Mouse (Mus musculus) cortical plate, adult 2 months (tissue): ENCODE measurements around the gene Myo5a.

Experiments used
- CTCF ChIP-seq: fragments of 200-500 bp; IDR thresholded peaks from 2 replicates; pipeline ENCODE4 v1.5.1; 2011; ENCODE audit warnings: mild to moderate bottlenecking, control low read depth, low read length; ENCODE audit not compliant: insufficient read depth; ENCODE audit errors: extremely low read depth
- POLR2A ChIP-seq: fragments of 200-500 bp; IDR thresholded peaks from 2 replicates; pipeline ENCODE4 v1.6.1; 2011; ENCODE audit warnings: mild to moderate bottlenecking, low read length, control low read depth; ENCODE audit not compliant: insufficient read depth; ENCODE audit errors: extremely low read depth

DNA sequence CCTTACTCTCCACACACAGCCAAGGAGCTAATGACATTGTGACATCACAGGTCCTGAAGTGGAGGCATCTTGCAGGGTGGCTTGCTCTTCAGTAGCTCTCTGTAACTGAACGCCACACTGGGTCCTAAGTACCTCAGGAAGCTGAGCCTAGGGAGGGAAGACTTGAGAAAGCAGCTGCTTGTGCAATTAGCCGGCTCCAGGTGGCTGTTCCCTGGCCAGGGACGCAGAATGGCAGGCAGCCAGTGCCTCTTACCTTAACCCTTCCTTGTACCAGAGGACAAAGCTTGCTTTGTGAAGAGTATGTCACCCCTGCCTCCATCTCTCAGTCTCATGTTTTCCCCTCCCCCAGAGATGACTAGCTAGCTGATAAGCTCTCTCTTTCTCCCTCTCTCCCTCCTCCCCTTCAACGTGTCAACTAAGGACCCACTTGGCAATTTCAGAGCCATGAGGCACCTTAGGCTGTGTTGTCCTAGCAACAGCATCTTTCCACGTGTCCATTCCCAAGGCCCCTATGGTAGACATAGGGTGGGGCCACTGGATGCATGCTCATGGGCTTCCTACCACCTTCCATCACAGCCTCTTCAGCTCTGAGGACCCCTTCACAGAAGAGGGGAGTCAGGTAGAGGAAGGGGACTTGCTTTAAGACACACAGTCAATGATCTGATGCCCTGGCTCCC is 173.1 kb downstream of the Myo5a start:
- no peak for TF ChIP-seq CTCF
- no peak for TF ChIP-seq POLR2A
